8 mouse cellular contexts compared by ENCODE assay signal in genomic region chr10:43477459-43477858, GRCm38 (mm10). TPM values are rescaled to one million over a fixed set of nuclear protein-coding genes. Genes with fewer than 3 reads are reported as not detected.
A peak's percentile ranks its signal among the peaks of the same experiment; 100 is the strongest.
DNase-seq lines count a peak whose midpoint lies in the region; ATAC-seq and TF ChIP-seq lines count a peak whose summit lies in the region.

No protein-coding gene starts in this region.

- H3K36me3 ChIP-seq in heart, embryonic 11.5 days (ENCODE audit: control insufficient read depth, insufficient read depth, low read length) = no peaks in the 10 kb centered on the region
- no peaks in the 10 kb centered on the region for H3K36me3 ChIP-seq in heart, postnatal 0 days (replicated peaks; ENCODE audit: control insufficient read depth, insufficient read depth, low read length)
- H3K36me3 ChIP-seq in midbrain, embryonic 11.5 days (ENCODE audit: control insufficient read depth, insufficient read depth, low read length) = no peaks in the 10 kb centered on the region

- no peak for ATAC-seq in heart, embryonic 11.5 days (replicated peaks; ENCODE audit: insufficient number of reproducible peaks, low FRiP score, low TSS enrichment)
- ATAC-seq in heart, postnatal 0 days (ENCODE audit: insufficient read depth, low read depth) = no peak
- ATAC-seq in midbrain, embryonic 11.5 days (ENCODE audit: low FRiP score) = peak; percentile 22

- H3K4me1 ChIP-seq in heart, embryonic 11.5 days (ENCODE audit: control insufficient read depth, insufficient read depth, low read length) = peaks cover 7% of the 10 kb centered on the region; the same call in 1 of the 2 replicates
- H3K4me1 ChIP-seq in heart, postnatal 0 days (ENCODE audit: control insufficient read depth, insufficient read depth) = peaks cover 8% of the 10 kb centered on the region
- peaks cover 26% of the 10 kb centered on the region for H3K4me1 ChIP-seq in midbrain, embryonic 11.5 days (ENCODE audit: control insufficient read depth, insufficient read depth, low read length)

- TF ChIP-seq CTCF in heart, postnatal 0 days (IDR thresholded peaks at IDR 0.05; ENCODE audit: low read depth) = no peak

- no peak for DNase-seq in heart, postnatal 10 days
- DNase-seq in WW6 (ENCODE audit: low read depth, low spot score) = peak; percentile 53
- DNase-seq in heart, postnatal 0 days (ENCODE audit: low spot score) = no peak
- DNase-seq in midbrain, embryonic 11.5 days (ENCODE audit: low spot score, missing footprints) = no peak
- no peak for DNase-seq in ovary, postnatal 14 days (ENCODE audit: low spot score)
- no peak for DNase-seq in urinary bladder, postnatal 10 days (ENCODE audit: low spot score)
- DNase-seq in cerebellum, adult 9-11 months = no peak

- TF ChIP-seq EP300 in heart, postnatal 0 days (IDR thresholded peaks at IDR 0.05; ENCODE audit: low read depth) = no peak

- H3K9ac ChIP-seq in heart, embryonic 11.5 days (ENCODE audit: low read depth, low read length) = peak overlapping the region; percentile 61
- H3K9ac ChIP-seq in heart, postnatal 0 days (replicated peaks; ENCODE audit: low read depth, low read length) = peak overlapping the region; percentile 89; the same call in 1 of the 2 replicates
- peak overlapping the region; percentile 99 for H3K9ac ChIP-seq in midbrain, embryonic 11.5 days (ENCODE audit: low read length)

- no peak overlapping the region for H3K27ac ChIP-seq in heart, embryonic 11.5 days (ENCODE audit: low read depth, low read length)
- H3K27ac ChIP-seq in heart, postnatal 0 days (ENCODE audit: low read depth) = peak overlapping the region; percentile 92; the same call in 1 of the 2 replicates
- H3K27ac ChIP-seq in midbrain, embryonic 11.5 days (ENCODE audit: low read depth, low read length) = peak overlapping the region; percentile 98

- H3K4me2 ChIP-seq in heart, embryonic 11.5 days = peak overlapping the region; percentile 97
- peak overlapping the region; percentile 97 for H3K4me2 ChIP-seq in heart, postnatal 0 days (ENCODE audit: low read depth, low read length)
- H3K4me2 ChIP-seq in midbrain, embryonic 11.5 days = peak overlapping the region; percentile 96

- intact Hi-C loops in heart, postnatal 10 days (cut with DNase I) = no loop called here

- no peaks in the 10 kb centered on the region for H3K27me3 ChIP-seq in heart, embryonic 11.5 days (ENCODE audit: control insufficient read depth, insufficient read depth, low read length)
- H3K27me3 ChIP-seq in heart, postnatal 0 days (ENCODE audit: control insufficient read depth, insufficient read depth, low read length) = no peaks in the 10 kb centered on the region
- no peaks in the 10 kb centered on the region for H3K27me3 ChIP-seq in midbrain, embryonic 11.5 days (ENCODE audit: control insufficient read depth, insufficient read depth, low read length)

- peak overlapping the region; percentile 84 for H3K4me3 ChIP-seq in heart, embryonic 11.5 days (ENCODE audit: low read depth, low read length)
- H3K4me3 ChIP-seq in heart, postnatal 0 days (ENCODE audit: low read depth, low read length) = peak overlapping the region; percentile 86
- H3K4me3 ChIP-seq in midbrain, embryonic 11.5 days (ENCODE audit: low read depth, low read length) = peak overlapping the region; percentile 87

- H3K9me3 ChIP-seq in heart, embryonic 11.5 days (replicated peaks; ENCODE audit: control insufficient read depth, low read length) = no peaks in the 10 kb centered on the region
- H3K9me3 ChIP-seq in heart, postnatal 0 days (replicated peaks; ENCODE audit: control insufficient read depth, low read length) = no peaks in the 10 kb centered on the region
- H3K9me3 ChIP-seq in midbrain, embryonic 11.5 days (ENCODE audit: control insufficient read depth, low read length) = no peaks in the 10 kb centered on the region

- 10% methylated on average over 9 of the region's 9 CpGs for WGBS in heart, embryonic 11.5 days (ENCODE audit: insufficient replicate concordance)
- WGBS in heart, postnatal 0 days = 22% methylated on average over 9 of the region's 9 CpGs
- 7% methylated on average over 9 of the region's 9 CpGs for WGBS in midbrain, embryonic 11.5 days

RNA-seq across cellular contexts. Expression of gene Bend3, which starts 1.2 kb away (rescaled TPM):
- polyA plus RNA-seq in heart, embryonic 11.5 days (2014; fragmentation: Nextera tagmentation; extraction: Ambion mirVana) = 3.9 and 4.1 TPM in 2 replicates
- 10 to 100 TPM in 1 of 2 experiments, 1 to 10 TPM in 1; 8.7 to 11.0 TPM for total RNA-seq in heart, postnatal 10 days (2021)
- total RNA-seq in heart, postnatal 0 days (2014; rRNA removed; ENCODE audit: low replicate concordance) = 9.6 and 12.6 TPM in 2 replicates
- polyA plus RNA-seq in heart, postnatal 0 days (2015; fragmentation: Nextera tagmentation; extraction: Ambion mirVana) = 1.1 and 1.2 TPM in 2 replicates
- 7.7 and 8.3 TPM in 2 replicates for polyA plus RNA-seq in midbrain, embryonic 11.5 days (2014; fragmentation: Nextera tagmentation; extraction: Ambion mirVana)

RNA-seq across cellular contexts. Expression of gene Gm9803, which starts 46.4 kb away (rescaled TPM):
- 11.5 and 22.7 TPM in 2 replicates for polyA plus RNA-seq in heart, embryonic 11.5 days (2014; fragmentation: Nextera tagmentation; extraction: Ambion mirVana)
- total RNA-seq in heart, postnatal 10 days (2021) = 10 to 100 TPM in 1 of 2 experiments, 1 to 10 TPM in 1; 5.0 to 12.9 TPM
- 5.1 and 6.6 TPM in 2 replicates for total RNA-seq in heart, postnatal 0 days (2014; rRNA removed; ENCODE audit: low replicate concordance)
- 23.4 and 26.9 TPM in 2 replicates for polyA plus RNA-seq in heart, postnatal 0 days (2015; fragmentation: Nextera tagmentation; extraction: Ambion mirVana)
- 14.7 and 15.9 TPM in 2 replicates for polyA plus RNA-seq in midbrain, embryonic 11.5 days (2014; fragmentation: Nextera tagmentation; extraction: Ambion mirVana)
